ENCODE assay signal across 18 mouse cellular contexts in the genomic region with DNA sequence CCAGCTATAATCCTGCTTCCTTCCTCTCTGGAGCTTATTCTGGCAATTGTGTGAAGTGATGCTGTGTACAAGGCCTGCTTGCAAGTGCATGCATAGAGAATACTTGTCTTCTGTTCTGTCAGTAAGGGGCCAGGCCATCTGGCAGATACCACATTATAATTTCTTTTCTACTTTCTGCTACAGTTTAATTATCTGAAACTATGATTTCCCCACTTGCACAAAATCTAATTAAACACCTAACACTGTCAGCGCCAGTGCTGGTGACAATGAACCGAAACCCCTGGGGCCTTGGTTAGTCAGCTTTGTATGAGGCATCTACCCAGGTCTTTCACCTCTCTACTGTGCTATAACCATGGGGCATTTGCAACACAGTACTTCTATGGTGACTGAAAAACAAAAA.
DNase-seq lines count a peak whose midpoint lies in the region; ATAC-seq lines count a peak whose summit lies in the region.
"Had no signal": no experiment of that assay in that cellular context is flagged by ENCODE, and none has a peak within 500 bp of the region (broad histone marks: within the 10 kb centered on the region; RNA-seq: fewer than 3 reads in every experiment).

No protein-coding gene starts in this region.

- H3K4me2 ChIP-seq in midbrain, embryonic 11.5 days: no peak overlapping the region
- no peak overlapping the region for H3K4me2 ChIP-seq in midbrain, embryonic 15.5 days
- no peak overlapping the region for H3K4me2 ChIP-seq in forebrain, embryonic 12.5 days
- H3K4me2 ChIP-seq in forebrain, embryonic 16.5 days (ENCODE audit: low read length): no peak overlapping the region
- no peak overlapping the region for H3K4me2 ChIP-seq in midbrain, embryonic 14.5 days (ENCODE audit: low read length)
- H3K4me2 ChIP-seq in intestine, embryonic 16.5 days (ENCODE audit: low read depth, low read length): no peak overlapping the region
- H3K4me2 ChIP-seq: heart, embryonic 11.5 days; kidney, embryonic 15.5 days; liver, embryonic 13.5 days had no signal

- H3K9me3 ChIP-seq in midbrain, embryonic 11.5 days (ENCODE audit: control insufficient read depth, low read length): no peaks in the 10 kb centered on the region
- H3K9me3 ChIP-seq in midbrain, embryonic 15.5 days: no peaks in the 10 kb centered on the region
- H3K9me3 ChIP-seq in forebrain, embryonic 12.5 days: no peaks in the 10 kb centered on the region
- H3K9me3 ChIP-seq in forebrain, embryonic 16.5 days (ENCODE audit: control insufficient read depth, low read length): no peaks in the 10 kb centered on the region
- no peaks in the 10 kb centered on the region for H3K9me3 ChIP-seq in midbrain, embryonic 14.5 days (ENCODE audit: control insufficient read depth, low read length)
- H3K9me3 ChIP-seq in intestine, embryonic 16.5 days (ENCODE audit: control insufficient read depth, low read length): no peaks in the 10 kb centered on the region
- H3K9me3 ChIP-seq: embryonic facial prominence, embryonic 10.5 days; kidney, embryonic 15.5 days; liver, embryonic 13.5 days had no signal

- peak; percentile 2 for DNase-seq in midbrain, embryonic 11.5 days (ENCODE audit: low spot score, missing footprints)
- no peak for DNase-seq in midbrain, embryonic 14.5 days
- no peak for DNase-seq in adrenal gland, adult 2 months
- DNase-seq: adrenal gland, postnatal 25 days; cerebellum, adult 9-11 months; gastrocnemius, adult 2 months; kidney, postnatal 36 days; liver, embryonic 13.5 days; lung, adult 2 months; lung, postnatal 14 days had no signal

- no peak overlapping the region for H3K4me3 ChIP-seq in midbrain, embryonic 11.5 days (ENCODE audit: low read depth, low read length)
- H3K4me3 ChIP-seq in midbrain, embryonic 15.5 days: no peak overlapping the region
- H3K4me3 ChIP-seq in forebrain, embryonic 12.5 days (replicated peaks): no peak overlapping the region
- H3K4me3 ChIP-seq in forebrain, embryonic 16.5 days (replicated peaks; ENCODE audit: low read length): no peak overlapping the region
- H3K4me3 ChIP-seq in midbrain, embryonic 14.5 days (replicated peaks; ENCODE audit: low read depth, low read length): no peak overlapping the region
- no peak overlapping the region for H3K4me3 ChIP-seq in intestine, embryonic 16.5 days (ENCODE audit: low read length)
- H3K4me3 ChIP-seq: embryonic facial prominence, embryonic 10.5 days; gastrocnemius, adult 2 months; kidney, embryonic 15.5 days; liver, embryonic 13.5 days had no signal

- WGBS in midbrain, embryonic 11.5 days: 80% methylated on average over 2 of the region's 2 CpGs
- WGBS in midbrain, embryonic 15.5 days: 62% methylated on average over 2 of the region's 2 CpGs
- 53% methylated on average over 2 of the region's 2 CpGs for WGBS in forebrain, embryonic 12.5 days
- 41% methylated on average over 2 of the region's 2 CpGs for WGBS in forebrain, embryonic 16.5 days
- 56% methylated on average over 2 of the region's 2 CpGs for WGBS in midbrain, embryonic 14.5 days
- WGBS in intestine, embryonic 16.5 days: 83% methylated on average over 2 of the region's 2 CpGs

- no peak overlapping the region for H3K9ac ChIP-seq in midbrain, embryonic 11.5 days (ENCODE audit: low read length)
- no peak overlapping the region for H3K9ac ChIP-seq in midbrain, embryonic 15.5 days
- H3K9ac ChIP-seq in forebrain, embryonic 12.5 days: no peak overlapping the region
- no peak overlapping the region for H3K9ac ChIP-seq in forebrain, embryonic 16.5 days (replicated peaks; ENCODE audit: low read depth, low read length)
- no peak overlapping the region for H3K9ac ChIP-seq in midbrain, embryonic 14.5 days (replicated peaks; ENCODE audit: low read length)
- no peak overlapping the region for H3K9ac ChIP-seq in intestine, embryonic 16.5 days (ENCODE audit: low read depth, low read length)
- H3K9ac ChIP-seq: kidney, embryonic 15.5 days; liver, embryonic 13.5 days had no signal

- peaks cover 2% of the 10 kb centered on the region; the same call in 1 of the 2 replicates for H3K4me1 ChIP-seq in midbrain, embryonic 11.5 days (ENCODE audit: control insufficient read depth, insufficient read depth, low read length)
- H3K4me1 ChIP-seq in midbrain, embryonic 15.5 days: 0 out of 2 replicates have a peak, but pooled peaks cover 5% of the 10 kb centered on the region
- H3K4me1 ChIP-seq in forebrain, embryonic 12.5 days: peaks cover 11% of the 10 kb centered on the region
- peaks cover 5% of the 10 kb centered on the region for H3K4me1 ChIP-seq in forebrain, embryonic 16.5 days (replicated peaks; ENCODE audit: control insufficient read depth, insufficient read depth, low read length)
- H3K4me1 ChIP-seq in midbrain, embryonic 14.5 days (ENCODE audit: control insufficient read depth, insufficient read depth, low read length): peaks cover 12% of the 10 kb centered on the region
- no peaks in the 10 kb centered on the region; the same call in none of the 2 replicates for H3K4me1 ChIP-seq in intestine, embryonic 16.5 days (ENCODE audit: control insufficient read depth, insufficient read depth, low read length)
- H3K4me1 ChIP-seq: embryonic facial prominence, embryonic 10.5 days; liver, embryonic 13.5 days had no signal

- H3K27ac ChIP-seq in midbrain, embryonic 11.5 days (ENCODE audit: low read depth, low read length): no peak overlapping the region
- H3K27ac ChIP-seq in midbrain, embryonic 15.5 days: no peak overlapping the region
- 0 out of 2 replicates have a peak overlapping the region, but pooled peaks have one; percentile 16 for H3K27ac ChIP-seq in forebrain, embryonic 12.5 days
- H3K27ac ChIP-seq in forebrain, embryonic 16.5 days (ENCODE audit: low read length): peak overlapping the region; percentile 56; the same call in 1 of the 2 replicates
- H3K27ac ChIP-seq in midbrain, embryonic 14.5 days (replicated peaks; ENCODE audit: low read depth, low read length): no peak overlapping the region
- no peak overlapping the region for H3K27ac ChIP-seq in intestine, embryonic 16.5 days (ENCODE audit: low read length)
- H3K27ac ChIP-seq: embryonic facial prominence, embryonic 10.5 days; gastrocnemius, adult 2 months; kidney, embryonic 15.5 days; liver, embryonic 13.5 days had no signal

- H3K36me3 ChIP-seq in midbrain, embryonic 11.5 days (ENCODE audit: control insufficient read depth, insufficient read depth, low read length): no peaks in the 10 kb centered on the region
- no peaks in the 10 kb centered on the region for H3K36me3 ChIP-seq in midbrain, embryonic 15.5 days (replicated peaks)
- no peaks in the 10 kb centered on the region for H3K36me3 ChIP-seq in forebrain, embryonic 12.5 days (replicated peaks)
- H3K36me3 ChIP-seq in forebrain, embryonic 16.5 days (ENCODE audit: control insufficient read depth, insufficient read depth): no peaks in the 10 kb centered on the region
- no peaks in the 10 kb centered on the region for H3K36me3 ChIP-seq in midbrain, embryonic 14.5 days (ENCODE audit: control insufficient read depth, insufficient read depth, low read length)
- no peaks in the 10 kb centered on the region for H3K36me3 ChIP-seq in intestine, embryonic 16.5 days (ENCODE audit: control insufficient read depth, insufficient read depth, low read length)
- H3K36me3 ChIP-seq: embryonic facial prominence, embryonic 10.5 days; kidney, embryonic 15.5 days; liver, embryonic 13.5 days had no signal

- H3K27me3 ChIP-seq in midbrain, embryonic 11.5 days (ENCODE audit: control insufficient read depth, insufficient read depth, low read length): no peaks in the 10 kb centered on the region
- no peaks in the 10 kb centered on the region for H3K27me3 ChIP-seq in midbrain, embryonic 15.5 days (replicated peaks)
- no peaks in the 10 kb centered on the region for H3K27me3 ChIP-seq in forebrain, embryonic 12.5 days
- no peaks in the 10 kb centered on the region for H3K27me3 ChIP-seq in forebrain, embryonic 16.5 days (replicated peaks; ENCODE audit: control insufficient read depth, insufficient read depth, low read length)
- no peaks in the 10 kb centered on the region for H3K27me3 ChIP-seq in midbrain, embryonic 14.5 days (ENCODE audit: control insufficient read depth, insufficient read depth, low read length)
- no peaks in the 10 kb centered on the region for H3K27me3 ChIP-seq in intestine, embryonic 16.5 days (replicated peaks; ENCODE audit: control insufficient read depth, insufficient read depth, low read length)
- H3K27me3 ChIP-seq: kidney, embryonic 15.5 days; liver, embryonic 13.5 days had no signal

- ATAC-seq in midbrain, embryonic 11.5 days (ENCODE audit: low FRiP score): no peak
- no peak for ATAC-seq in midbrain, embryonic 15.5 days (replicated peaks)
- peak; percentile 61; the same call in 1 of the 2 replicates for ATAC-seq in forebrain, embryonic 12.5 days (ENCODE audit: low FRiP score)
- peak; percentile 65 for ATAC-seq in forebrain, embryonic 16.5 days
- ATAC-seq in midbrain, embryonic 14.5 days (ENCODE audit: low FRiP score, low TSS enrichment): 0 out of 2 replicates have a peak, but pooled peaks have one; percentile 50
- no peak for ATAC-seq in intestine, embryonic 16.5 days
- ATAC-seq: intestine, postnatal 0 days had no signal

Comparison
In these comparisons a context has a peak if more than half of its experiments do, and no peak if none do; other contexts are left out.
1. ATAC-seq: peak in forebrain, embryonic 12.5 days (single experiment), forebrain, embryonic 16.5 days (single experiment) and midbrain, embryonic 14.5 days (single experiment); none in midbrain, embryonic 11.5 days (single experiment), midbrain, embryonic 15.5 days (single experiment) and intestine, embryonic 16.5 days (single experiment).
2. H3K27ac ChIP-seq: peak in forebrain, embryonic 12.5 days (single experiment) and forebrain, embryonic 16.5 days (single experiment); none in midbrain, embryonic 11.5 days (single experiment), midbrain, embryonic 15.5 days (single experiment), midbrain, embryonic 14.5 days (single experiment) and intestine, embryonic 16.5 days (single experiment).